Mouse (Mus musculus) heart, embryonic 14.5 days (tissue): ENCODE measurements around the gene H2-Eb2. TPM values are rescaled to one million over a fixed set of nuclear protein-coding genes. Genes with fewer than 3 reads are reported as not detected.

Experiments
- ATAC-seq: fragments of 200-750 bp; cut with Nextera tagmentation; 2 replicates; pipeline ENCODE4 v1.8.0; 2017; ENCODE audit warnings: low read depth, moderate TSS enrichment; ENCODE audit not compliant: insufficient number of reproducible peaks, insufficient read depth, low FRiP score
- H3K27ac ChIP-seq, 2 experiments: fragments of 200-500 bp in 1 of 2; fragments of 300-500 bp in 1 of 2; sonication (generic) in 1 of 2; replicated peaks in 1 of 2; 2 replicates each; pipeline ENCODE4 v1.5.1; 2012 to 2014; ENCODE audit warnings: low read depth in 2 of 2, low read length in 2 of 2, control low read depth in 1 of 2, mild to moderate bottlenecking in 1 of 2, mixed read lengths in 1 of 2; ENCODE audit not compliant: control insufficient read depth in 1 of 2, insufficient read depth in 1 of 2
- H3K27me3 ChIP-seq: fragments of 300-500 bp; sonication (generic); 2 replicates; pipeline ENCODE4 v1.6.1; 2014; ENCODE audit warnings: mild to moderate bottlenecking, low read length, control low read depth; ENCODE audit not compliant: control insufficient read depth, insufficient read depth
- H3K36me3 ChIP-seq: fragments of 300-500 bp; sonication (generic); 2 replicates; pipeline ENCODE4 v1.6.1; 2014; ENCODE audit warnings: mild to moderate bottlenecking, control low read depth, low read length, mixed read lengths; ENCODE audit not compliant: control insufficient read depth, insufficient read depth
- H3K4me1 ChIP-seq, 2 experiments: fragments of 200-500 bp in 1 of 2; fragments of 300-500 bp in 1 of 2; sonication (generic) in 1 of 2; 2 replicates each; pipeline ENCODE4 v1.6.1; 2012 to 2014; ENCODE audit warnings: low read length in 2 of 2, control low read depth in 1 of 2, mixed read lengths in 1 of 2; ENCODE audit not compliant: control insufficient read depth in 2 of 2, insufficient read depth in 2 of 2
- H3K4me2 ChIP-seq: fragments of 300-500 bp; sonication (generic); 2 replicates; pipeline ENCODE4 v1.6.1; 2014; ENCODE audit warnings: mild to moderate bottlenecking, low read length
- H3K4me3 ChIP-seq, 2 experiments: fragments of 200-500 bp in 1 of 2; fragments of 300-500 bp in 1 of 2; sonication (generic) in 1 of 2; 2 replicates each; pipeline ENCODE4 v1.5.1; 2012 to 2014; ENCODE audit warnings: low read length in 2 of 2, mild to moderate bottlenecking in 2 of 2, control low read depth in 1 of 2, low read depth in 1 of 2, moderate library complexity in 1 of 2; ENCODE audit not compliant: control insufficient read depth in 1 of 2, insufficient read depth in 1 of 2
- H3K9ac ChIP-seq: fragments of 300-500 bp; sonication (generic); 2 replicates; pipeline ENCODE4 v1.6.1; 2014; ENCODE audit warnings: mild to moderate bottlenecking, low read length
- H3K9me3 ChIP-seq: fragments of 300-500 bp; sonication (generic); 2 replicates; pipeline ENCODE4 v1.6.1; 2016; ENCODE audit warnings: low read length, control low read depth; ENCODE audit not compliant: control insufficient read depth
- WGBS: fragments of 180-500 bp; shearing (Covaris S2); extraction: QIAGEN DNeasy Blood & Tissue Kit; methylation state at CpG from one replicate; pipeline ENCODE4 v1.1.7; 2014; 5-methylcytosine and 5-hydroxymethylcytosine counted together
- polyA plus RNA-seq: library from polyadenylated mRNA; unstranded; fragments of >200 nt; fragmentation: Nextera tagmentation; extraction: Ambion mirVana; gene quantifications from 2 replicates; pipeline ENCODE4 v1.2.1, GENCODE M21; 2014

H2-Eb2 gene
- polyA plus RNA-seq, 1 experiment from 2014 or later = not detected

- WGBS = 71% methylated on average over 3 of the region's 3 CpGs
- Histone ChIP-seq H3K9ac (no peak overlapping the region), H3K36me3 (no peaks in the 10 kb centered on the region)
These were observed 37.3 kb upstream of the H2-Eb2 start for GRCm38 (mm10) chr17:34288131-34288530.

GRCm38 (mm10) chr17:34291609-34292008 is 33.9 kb upstream of the H2-Eb2 start:
- Histone ChIP-seq H3K4me2 (no peak overlapping the region), H3K4me3 (no peak overlapping the region), H3K4me1 (peaks cover 2 to 3% of the 10 kb centered on the region in 2 experiments; a peak in 2 of 4 replicates), H3K27ac (no peak overlapping the region), H3K9me3 (no peaks in the 10 kb centered on the region), H3K27me3 (no peaks in the 10 kb centered on the region), H3K9ac (no peak overlapping the region), H3K36me3 (no peaks in the 10 kb centered on the region)
- 16% methylated on average over 8 of the region's 8 CpGs for WGBS
- ATAC-seq = peak; percentile 66; the same call in 1 of the 2 replicates

More at GRCm38 (mm10) chr17:34288131-34288530, 37.3 kb upstream of the H2-Eb2 start:
- no peak overlapping the region for H3K27ac ChIP-seq
- no peaks in the 10 kb centered on the region for H3K9me3 ChIP-seq
- H3K27me3 ChIP-seq = no peaks in the 10 kb centered on the region
- no peak overlapping the region for H3K4me3 ChIP-seq
- H3K4me1 ChIP-seq = no peaks in the 10 kb centered on the region
- no peak for ATAC-seq
- no peak overlapping the region for H3K4me2 ChIP-seq

GRCm38 (mm10) chr17:34292570-34292969 is 32.9 kb upstream of the H2-Eb2 start:
- Histone ChIP-seq H3K9me3 (no peaks in the 10 kb centered on the region), H3K4me2 (no peak overlapping the region), H3K4me3 (no peak overlapping the region), H3K36me3 (no peaks in the 10 kb centered on the region), H3K27ac (no peak overlapping the region), H3K27me3 (no peaks in the 10 kb centered on the region), H3K9ac (no peak overlapping the region), H3K4me1 (peaks cover 2 to 3% of the 10 kb centered on the region in 2 experiments; a peak in 2 of 4 replicates)
- WGBS = 83% methylated on average over 4 of the region's 4 CpGs
- no peak for ATAC-seq

GRCm38 (mm10) chr17:34293533-34293932 is 31.9 kb upstream of the H2-Eb2 start:
- H3K4me2 ChIP-seq = no peak overlapping the region
- no peak for ATAC-seq
- H3K36me3 ChIP-seq = no peaks in the 10 kb centered on the region
- no peak overlapping the region for H3K9ac ChIP-seq
- no peak overlapping the region for H3K4me3 ChIP-seq
- H3K27ac ChIP-seq = no peak overlapping the region
- H3K27me3 ChIP-seq = no peaks in the 10 kb centered on the region
- no peaks in the 10 kb centered on the region for H3K9me3 ChIP-seq
- H3K4me1 ChIP-seq = peaks cover 2 to 3% of the 10 kb centered on the region in 2 experiments; a peak in 2 of 4 replicates
- WGBS = 53% methylated on average over 2 of the region's 2 CpGs

- Histone ChIP-seq H3K9ac (no peak overlapping the region), H3K9me3 (no peaks in the 10 kb centered on the region), H3K4me2 (no peak overlapping the region), H3K27me3 (no peaks in the 10 kb centered on the region), H3K36me3 (no peaks in the 10 kb centered on the region), H3K4me1 (peaks cover 2 to 3% of the 10 kb centered on the region in 2 experiments; a peak in 2 of 4 replicates), H3K4me3 (no peak overlapping the region), H3K27ac (no peak overlapping the region)
- WGBS = 61% methylated on average over 4 of the region's 4 CpGs
- ATAC-seq = no peak
These were observed 31.2 kb upstream of the H2-Eb2 start for GRCm38 (mm10) chr17:34294249-34294648.

GRCm38 (mm10) chr17:34295307-34295706 is 30.2 kb upstream of the H2-Eb2 start:
- H3K36me3 ChIP-seq = no peaks in the 10 kb centered on the region
- H3K27ac ChIP-seq = no peak overlapping the region
- peaks cover 2 to 3% of the 10 kb centered on the region in 2 experiments; a peak in 2 of 4 replicates for H3K4me1 ChIP-seq
- ATAC-seq = no peak
- no peak overlapping the region for H3K4me3 ChIP-seq
- no peaks in the 10 kb centered on the region for H3K27me3 ChIP-seq
- no peak overlapping the region for H3K9ac ChIP-seq
- H3K4me2 ChIP-seq = no peak overlapping the region
- no peaks in the 10 kb centered on the region for H3K9me3 ChIP-seq

- Histone ChIP-seq H3K4me1 (peaks cover 2 to 3% of the 10 kb centered on the region in 2 experiments; a peak in 2 of 4 replicates), H3K4me2 (peak overlapping the region; percentile 53), H3K27ac (no peak overlapping the region), H3K4me3 (peak overlapping the region; percentile 16 to 20; a peak in 3 of 4 replicates), H3K36me3 (no peaks in the 10 kb centered on the region), H3K9ac (no peak overlapping the region), H3K27me3 (no peaks in the 10 kb centered on the region), H3K9me3 (no peaks in the 10 kb centered on the region)
- ATAC-seq = no peak
- WGBS = 23% methylated on average over 23 of the region's 23 CpGs
These were observed 29.3 kb upstream of the H2-Eb2 start for GRCm38 (mm10) chr17:34295891-34296794.
